In the genomic region with DNA sequence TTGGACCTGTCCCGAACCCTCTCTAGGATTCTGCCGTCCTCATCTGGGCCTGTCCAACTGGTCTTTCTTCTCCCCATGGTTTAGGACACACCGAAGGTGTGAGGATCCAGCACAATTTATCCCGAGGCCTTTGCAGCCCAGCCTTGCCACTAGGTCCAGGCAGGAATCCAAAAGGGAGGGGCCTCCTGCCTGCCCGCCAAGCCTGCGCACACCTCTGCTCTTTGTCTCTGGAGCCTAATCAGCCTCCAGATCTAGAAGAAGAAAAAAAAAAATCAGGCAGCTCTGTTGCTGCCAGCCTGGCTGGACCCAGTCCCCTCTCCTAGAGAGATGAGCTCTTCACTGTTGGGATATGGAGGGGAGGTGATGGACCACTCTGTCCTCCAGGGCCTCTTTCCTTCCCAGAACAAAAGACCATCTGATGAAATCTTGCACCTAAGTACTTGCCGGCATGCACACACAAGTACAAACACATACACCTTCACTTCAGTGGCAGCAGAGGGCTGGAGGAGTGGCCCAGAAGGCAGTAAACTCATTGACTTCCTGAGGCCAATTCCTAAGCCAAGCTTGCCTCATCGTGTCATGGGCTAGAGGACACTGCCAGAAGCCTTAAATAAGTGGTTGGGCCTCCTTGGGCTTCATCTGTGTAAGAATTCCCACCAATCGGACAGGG, we compare ENCODE assay signal across 8 mouse cellular contexts. TPM values are rescaled to one million over a fixed set of nuclear protein-coding genes. Genes with fewer than 3 reads are reported as not detected.
DNase-seq lines count a peak whose midpoint lies in the region; ATAC-seq and TF ChIP-seq lines count a peak whose summit lies in the region.

No protein-coding gene starts in this region.

- no peaks in the 10 kb centered on the region for H3K9me3 ChIP-seq in heart, embryonic 16.5 days (replicated peaks; ENCODE audit: control insufficient read depth, low read length)
- no peaks in the 10 kb centered on the region for H3K9me3 ChIP-seq in forebrain, embryonic 14.5 days (replicated peaks; ENCODE audit: control insufficient read depth, low read length)
- H3K9me3 ChIP-seq in lung, postnatal 0 days (ENCODE audit: low read length) = no peaks in the 10 kb centered on the region
- no peaks in the 10 kb centered on the region for H3K9me3 ChIP-seq in heart, embryonic 10.5 days

- WGBS in heart, embryonic 16.5 days = 57% methylated on average over 9 of the region's 9 CpGs
- WGBS in forebrain, embryonic 14.5 days = 15% methylated on average over 9 of the region's 9 CpGs
- 40% methylated on average over 9 of the region's 9 CpGs for WGBS in lung, postnatal 0 days
- WGBS in heart, embryonic 10.5 days = 59% methylated on average over 9 of the region's 9 CpGs

- ATAC-seq in heart, embryonic 16.5 days (replicated peaks; ENCODE audit: extremely low read depth, insufficient read depth, low FRiP score) = no peak
- ATAC-seq in forebrain, embryonic 14.5 days = no peak
- ATAC-seq in lung, postnatal 0 days = peak; percentile 7; the same call in 1 of the 2 replicates
- no peak for ATAC-seq in megakaryocyte, adult 5-6 weeks (ENCODE audit: poor library complexity, severe bottlenecking)

- H3K27me3 ChIP-seq in heart, embryonic 16.5 days (ENCODE audit: control insufficient read depth, insufficient read depth, low read length) = peaks cover 32% of the 10 kb centered on the region
- 0 out of 2 replicates have a peak, but pooled peaks cover 15% of the 10 kb centered on the region for H3K27me3 ChIP-seq in forebrain, embryonic 14.5 days (replicated peaks; ENCODE audit: control insufficient read depth, insufficient read depth, low read length)
- peaks cover 4% of the 10 kb centered on the region; the same call in 1 of the 2 replicates for H3K27me3 ChIP-seq in lung, postnatal 0 days (replicated peaks; ENCODE audit: insufficient read depth, low read length)
- peaks cover 61% of the 10 kb centered on the region for H3K27me3 ChIP-seq in heart, embryonic 10.5 days (ENCODE audit: insufficient read depth, poor library complexity, severe bottlenecking)

- no peak overlapping the region for H3K4me3 ChIP-seq in heart, embryonic 16.5 days (ENCODE audit: low read length)
- no peak overlapping the region for H3K4me3 ChIP-seq in forebrain, embryonic 14.5 days (ENCODE audit: low read depth, low read length)
- H3K4me3 ChIP-seq in lung, postnatal 0 days (ENCODE audit: low read depth, low read length) = no peak overlapping the region
- no peak overlapping the region for H3K4me3 ChIP-seq in heart, embryonic 10.5 days

- TF ChIP-seq CTCF in lung, postnatal 0 days (IDR thresholded peaks at IDR 0.05) = 0 out of 2 replicates have a peak, but pooled peaks have one; percentile 1

- DNase-seq in heart, postnatal 10 days = no peak
- peak; percentile 61 for DNase-seq in adrenal gland, postnatal 25 days
- peak; percentile 59 for DNase-seq in forebrain, embryonic 14.5 days (ENCODE audit: low spot score)
- DNase-seq in lung, postnatal 0 days (ENCODE audit: low spot score) = peak; percentile 85
- no peak for DNase-seq in layer of hippocampus, adult 8-10 months (ENCODE audit: low spot score in 2 of 2)
- no peak for DNase-seq in heart, embryonic 10.5 days (ENCODE audit: low spot score)

- TF ChIP-seq EP300 in lung, postnatal 0 days (IDR thresholded peaks at IDR 0.05) = 0 out of 2 replicates have a peak, but pooled peaks have one; percentile 28

- H3K4me2 ChIP-seq in heart, embryonic 16.5 days (ENCODE audit: low read depth, low read length) = no peak overlapping the region
- no peak overlapping the region for H3K4me2 ChIP-seq in forebrain, embryonic 14.5 days (ENCODE audit: low read length)
- no peak overlapping the region for H3K4me2 ChIP-seq in lung, postnatal 0 days (replicated peaks; ENCODE audit: low read depth, low read length)

- no peaks in the 10 kb centered on the region for H3K36me3 ChIP-seq in heart, embryonic 16.5 days (ENCODE audit: control insufficient read depth, insufficient read depth)
- H3K36me3 ChIP-seq in forebrain, embryonic 14.5 days (ENCODE audit: control insufficient read depth, insufficient read depth, low read length) = peaks cover 4% of the 10 kb centered on the region; the same call in 1 of the 2 replicates
- no peaks in the 10 kb centered on the region for H3K36me3 ChIP-seq in lung, postnatal 0 days (ENCODE audit: insufficient read depth, low read length)
- peaks cover 8% of the 10 kb centered on the region; the same call in 1 of the 2 replicates for H3K36me3 ChIP-seq in heart, embryonic 10.5 days

- peak overlapping the region; percentile 29 for H3K27ac ChIP-seq in heart, embryonic 16.5 days (ENCODE audit: low read length)
- 0 out of 2 replicates have a peak overlapping the region, but pooled peaks have one; percentile 48 for H3K27ac ChIP-seq in forebrain, embryonic 14.5 days (ENCODE audit: low read depth, low read length)
- peak overlapping the region; percentile 93 for H3K27ac ChIP-seq in lung, postnatal 0 days (ENCODE audit: low read length)
- H3K27ac ChIP-seq in heart, embryonic 10.5 days = no peak overlapping the region

- intact Hi-C loops in heart, postnatal 10 days (cut with DNase I) = no loop called here

- H3K4me1 ChIP-seq in heart, embryonic 16.5 days (ENCODE audit: control insufficient read depth, insufficient read depth, low read length) = peaks cover 20% of the 10 kb centered on the region
- H3K4me1 ChIP-seq in forebrain, embryonic 14.5 days (ENCODE audit: control insufficient read depth, insufficient read depth, low read length) = peaks cover 46% of the 10 kb centered on the region
- peaks cover 13% of the 10 kb centered on the region; the same call in 1 of the 2 replicates for H3K4me1 ChIP-seq in lung, postnatal 0 days (ENCODE audit: insufficient read depth, low read depth, low read length)
- peaks cover 36% of the 10 kb centered on the region for H3K4me1 ChIP-seq in heart, embryonic 10.5 days

- no peak overlapping the region for H3K9ac ChIP-seq in heart, embryonic 16.5 days (ENCODE audit: low read length)
- H3K9ac ChIP-seq in forebrain, embryonic 14.5 days (ENCODE audit: low read length) = no peak overlapping the region
- no peak overlapping the region for H3K9ac ChIP-seq in lung, postnatal 0 days (replicated peaks; ENCODE audit: low read depth)

RNA-seq across cellular contexts. Expression of gene Pex16, which starts 1.6 kb away (rescaled TPM):
- 20.1 and 20.7 TPM in 2 replicates for polyA plus RNA-seq in heart, embryonic 16.5 days (2015; fragmentation: Nextera tagmentation; extraction: Ambion mirVana)
- total RNA-seq in heart, postnatal 10 days (2021) = 10 to 100 TPM; 23.0 to 29.8 TPM
- 169 and 237 TPM in 2 replicates for total RNA-seq in adrenal gland, postnatal 25 days (2021)
- 37.1 and 37.9 TPM in 2 replicates for polyA plus RNA-seq in forebrain, embryonic 14.5 days (2014; fragmentation: Nextera tagmentation; extraction: Ambion mirVana)
- 28.3 and 30.8 TPM in 2 replicates for polyA plus RNA-seq in lung, postnatal 0 days (2015; fragmentation: Nextera tagmentation; extraction: Ambion mirVana)
- total RNA-seq in layer of hippocampus, adult 8-10 months (2022) = 10 to 100 TPM; 31.2 to 36.1 (median 33.9) TPM
- total RNA-seq in megakaryocyte, adult 5-6 weeks (2015) = 13.8 and 18.1 TPM in 2 replicates
- total RNA-seq in megakaryocyte, adult 5-6 weeks (2017) = 7.4 and 17.4 TPM in 2 replicates
- polyA plus RNA-seq in heart, embryonic 10.5 days (2016; fragmentation: Nextera tagmentation; extraction: Ambion mirVana) = 19.0 and 19.2 TPM in 2 replicates

RNA-seq across cellular contexts. Expression of gene Large2, which starts 1.8 kb away (rescaled TPM):
- polyA plus RNA-seq in heart, embryonic 16.5 days (2015; fragmentation: Nextera tagmentation; extraction: Ambion mirVana) = 1.7 and 2.0 TPM in 2 replicates
- total RNA-seq in heart, postnatal 10 days (2021) = under 1 TPM; 0.10 to 0.99 TPM
- 2.8 and 4.1 TPM in 2 replicates for total RNA-seq in adrenal gland, postnatal 25 days (2021)
- polyA plus RNA-seq in forebrain, embryonic 14.5 days (2014; fragmentation: Nextera tagmentation; extraction: Ambion mirVana) = 0.99 and 1.5 TPM in 2 replicates
- polyA plus RNA-seq in lung, postnatal 0 days (2015; fragmentation: Nextera tagmentation; extraction: Ambion mirVana) = 17.1 and 18.7 TPM in 2 replicates
- 1 to 10 TPM in 3 of 4 experiments, under 1 TPM in 1; 0.54 to 1.9 (median 1.2) TPM for total RNA-seq in layer of hippocampus, adult 8-10 months (2022)
- total RNA-seq in megakaryocyte, adult 5-6 weeks (2015) = not detected in 2 replicates
- not detected in 2 replicates for total RNA-seq in megakaryocyte, adult 5-6 weeks (2017)
- polyA plus RNA-seq in heart, embryonic 10.5 days (2016; fragmentation: Nextera tagmentation; extraction: Ambion mirVana) = 1.6 and 7.0 TPM in 2 replicates

RNA-seq across cellular contexts. Expression of gene 1700029I15Rik, which starts 9.4 kb away (rescaled TPM):
- polyA plus RNA-seq in heart, embryonic 16.5 days (2015; fragmentation: Nextera tagmentation; extraction: Ambion mirVana) = 1.8 and 2.6 TPM in 2 replicates
- total RNA-seq in heart, postnatal 10 days (2021) = 1 to 10 TPM; 2.0 to 2.1 TPM
- total RNA-seq in adrenal gland, postnatal 25 days (2021) = 18.7 and 19.1 TPM in 2 replicates
- polyA plus RNA-seq in forebrain, embryonic 14.5 days (2014; fragmentation: Nextera tagmentation; extraction: Ambion mirVana) = 3.2 and 3.7 TPM in 2 replicates
- 2.3 TPM in 2 replicates for polyA plus RNA-seq in lung, postnatal 0 days (2015; fragmentation: Nextera tagmentation; extraction: Ambion mirVana)
- 1 to 10 TPM; 4.4 to 8.1 (median 6.4) TPM for total RNA-seq in layer of hippocampus, adult 8-10 months (2022)
- total RNA-seq in megakaryocyte, adult 5-6 weeks (2015) = 2.6 and 3.5 TPM in 2 replicates
- 1.5 and 3.1 TPM in 2 replicates for total RNA-seq in megakaryocyte, adult 5-6 weeks (2017)
- 0.89 and 2.7 TPM in 2 replicates for polyA plus RNA-seq in heart, embryonic 10.5 days (2016; fragmentation: Nextera tagmentation; extraction: Ambion mirVana)

RNA-seq across cellular contexts. Expression of gene Mapk8ip1, which starts 28.2 kb away (rescaled TPM):
- polyA plus RNA-seq in heart, embryonic 16.5 days (2015; fragmentation: Nextera tagmentation; extraction: Ambion mirVana) = 5.7 TPM in 2 replicates
- 10 to 100 TPM in 1 of 2 experiments, 1 to 10 TPM in 1; 9.3 to 10.3 TPM for total RNA-seq in heart, postnatal 10 days (2021)
- 27.0 and 30.8 TPM in 2 replicates for total RNA-seq in adrenal gland, postnatal 25 days (2021)
- polyA plus RNA-seq in forebrain, embryonic 14.5 days (2014; fragmentation: Nextera tagmentation; extraction: Ambion mirVana) = 49.3 and 54.5 TPM in 2 replicates
- polyA plus RNA-seq in lung, postnatal 0 days (2015; fragmentation: Nextera tagmentation; extraction: Ambion mirVana) = 7.8 and 9.7 TPM in 2 replicates
- total RNA-seq in layer of hippocampus, adult 8-10 months (2022) = 100 to 1,000 TPM; 287 to 306 (median 298) TPM
- not detected in 2 replicates for total RNA-seq in megakaryocyte, adult 5-6 weeks (2015)
- total RNA-seq in megakaryocyte, adult 5-6 weeks (2017) = 0.04 TPM in 1 of 2 replicates, not detected in the other
- polyA plus RNA-seq in heart, embryonic 10.5 days (2016; fragmentation: Nextera tagmentation; extraction: Ambion mirVana) = 7.5 and 18.2 TPM in 2 replicates

Comparison
In these comparisons a context has a peak if more than half of its experiments do, and no peak if none do; other contexts are left out.
1. DNase-seq: peak in adrenal gland, postnatal 25 days (single experiment), forebrain, embryonic 14.5 days (single experiment) and lung, postnatal 0 days (single experiment); none in heart, postnatal 10 days (0 of 2), layer of hippocampus, adult 8-10 months (0 of 2) and heart, embryonic 10.5 days (single experiment).